Mouse (Mus musculus) neural tube, embryonic 13.5 days (tissue): ENCODE data around the gene Matn4. TPM values are rescaled to one million over a fixed set of nuclear protein-coding genes. Genes with fewer than 3 reads are reported as not detected.
A peak's percentile ranks its signal among the peaks of the same experiment; 100 is the strongest.

Experiments
- ATAC-seq: fragments of 200-750 bp; cut with Nextera tagmentation; 2 replicates; pipeline ENCODE4 v1.8.0; 2017; ENCODE audit warnings: low read depth, mild to moderate bottlenecking, moderate TSS enrichment, moderate library complexity
- H3K27ac ChIP-seq: fragments of 300-500 bp; sonication (generic); replicated peaks from 2 replicates; pipeline ENCODE4 v1.5.1; 2015; ENCODE audit warnings: moderate library complexity, mild to moderate bottlenecking, inconsistent platforms
- H3K27me3 ChIP-seq: fragments of 300-500 bp; sonication (generic); 2 replicates; pipeline ENCODE4 v1.6.1; 2015; ENCODE audit warnings: mild to moderate bottlenecking, inconsistent platforms
- H3K36me3 ChIP-seq: fragments of 300-500 bp; sonication (generic); 2 replicates; pipeline ENCODE4 v1.6.1; 2015; ENCODE audit warnings: mild to moderate bottlenecking, inconsistent platforms
- H3K4me1 ChIP-seq: fragments of 300-500 bp; sonication (generic); replicated peaks from 2 replicates; pipeline ENCODE4 v1.6.1; 2015; ENCODE audit warnings: inconsistent platforms
- H3K4me2 ChIP-seq: fragments of 300-500 bp; sonication (generic); 2 replicates; pipeline ENCODE4 v1.6.1; 2015; ENCODE audit warnings: inconsistent platforms, mild to moderate bottlenecking, moderate library complexity
- H3K4me3 ChIP-seq: fragments of 300-500 bp; sonication (generic); 2 replicates; pipeline ENCODE4 v1.5.1; 2015; ENCODE audit warnings: mild to moderate bottlenecking, inconsistent platforms
- H3K9ac ChIP-seq: fragments of 300-500 bp; sonication (generic); 2 replicates; pipeline ENCODE4 v1.6.1; 2015; ENCODE audit warnings: moderate library complexity, mild to moderate bottlenecking, inconsistent platforms
- H3K9me3 ChIP-seq: fragments of 300-500 bp; sonication (generic); 2 replicates; pipeline ENCODE4 v1.6.1; 2016; ENCODE audit warnings: inconsistent platforms
- WGBS: fragments of 180-500 bp; shearing (Covaris S2); methylation state at CpG from one replicate; pipeline ENCODE4 v1.1.7; 2015; 5-methylcytosine and 5-hydroxymethylcytosine counted together
- polyA plus RNA-seq: library from polyadenylated mRNA; unstranded; fragments of >200 nt; fragmentation: Nextera tagmentation; extraction: Ambion mirVana; gene quantifications from 2 replicates; pipeline ENCODE4 v1.2.1, GENCODE M21; 2015

Gene Matn4
- polyA plus RNA-seq, 1 experiment from 2014 or later = 7.3 TPM

GRCm38 (mm10) chr2:164443051-164443437 is 38.1 kb upstream of the Matn4 start:
- WGBS = under 1% methylated on average over 26 of the region's 26 CpGs
- H3K9ac ChIP-seq = peak overlapping the region; percentile 71
- no peaks in the 10 kb centered on the region for H3K36me3 ChIP-seq
- peaks cover 26% of the 10 kb centered on the region for H3K4me1 ChIP-seq
- H3K4me3 ChIP-seq = peak overlapping the region; percentile 51
- peaks cover 22% of the 10 kb centered on the region for H3K27me3 ChIP-seq
- H3K4me2 ChIP-seq = peak overlapping the region; percentile 92
- no peak overlapping the region for H3K27ac ChIP-seq
- peak; percentile 89 for ATAC-seq
- no peaks in the 10 kb centered on the region for H3K9me3 ChIP-seq

- Histone ChIP-seq H3K36me3 (no peaks in the 10 kb centered on the region), H3K9ac (peak overlapping the region; percentile 71), H3K9me3 (no peaks in the 10 kb centered on the region), H3K4me1 (peaks cover 26% of the 10 kb centered on the region), H3K27ac (no peak overlapping the region), H3K4me2 (peak overlapping the region; percentile 92), H3K4me3 (peak overlapping the region; percentile 51), H3K27me3 (peaks cover 22% of the 10 kb centered on the region)
- WGBS = 2% methylated on average over 29 of the region's 29 CpGs
- peak; percentile 64 for ATAC-seq
Measured at GRCm38 (mm10) chr2:164442315-164443050, 37.5 kb upstream of the Matn4 start.

DNA sequence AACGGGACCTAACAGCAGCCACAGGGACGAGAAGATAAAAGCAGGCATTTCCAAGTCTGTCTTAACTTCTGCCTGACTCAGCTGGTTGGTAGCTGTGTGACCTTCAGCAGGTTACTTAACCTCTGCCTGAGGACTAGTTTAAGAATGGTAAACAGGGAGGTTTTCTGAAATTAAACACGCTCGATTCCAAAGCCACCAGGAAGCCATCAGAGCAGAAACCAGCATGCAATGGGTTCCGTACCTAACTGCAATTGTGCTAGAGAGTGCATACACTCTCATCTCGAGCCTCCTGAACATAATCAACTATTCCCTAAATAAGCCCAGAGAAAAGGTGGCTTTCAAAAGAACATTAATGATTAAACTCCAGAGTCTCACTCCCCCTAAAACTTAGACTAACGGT is 36.8 kb upstream of the Matn4 start:
- Histone ChIP-seq H3K9me3 (no peaks in the 10 kb centered on the region), H3K4me2 (peak overlapping the region; percentile 92), H3K4me1 (peaks cover 26% of the 10 kb centered on the region), H3K27me3 (peaks cover 22% of the 10 kb centered on the region), H3K9ac (peak overlapping the region; percentile 71; the same call in 1 of the 2 replicates), H3K27ac (no peak overlapping the region), H3K4me3 (peak overlapping the region; percentile 51), H3K36me3 (no peaks in the 10 kb centered on the region)
- WGBS = 18% methylated on average over 7 of the region's 7 CpGs
- ATAC-seq = no peak

DNA sequence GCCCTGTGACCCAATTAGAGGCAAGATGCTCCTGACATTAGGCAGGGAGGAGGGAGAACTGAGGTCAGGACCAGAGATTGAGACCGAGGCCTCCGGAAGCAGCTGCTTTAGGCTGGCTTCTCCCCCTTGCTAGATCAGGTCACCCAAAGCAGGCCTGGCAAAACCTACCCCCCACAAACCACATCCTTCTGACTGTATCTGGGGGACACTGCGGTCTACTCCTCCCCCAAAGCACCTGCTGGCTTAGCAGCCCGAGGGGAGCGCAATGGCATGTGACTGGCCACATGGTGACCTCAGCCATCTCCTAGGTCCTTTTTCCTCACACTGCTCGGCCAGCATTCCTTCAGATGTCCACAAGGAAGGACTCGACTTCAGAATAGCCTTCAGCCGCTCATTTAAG is 36.2 kb upstream of the Matn4 start:
- WGBS = 40% methylated on average over 8 of the region's 8 CpGs
- Histone ChIP-seq H3K36me3 (no peaks in the 10 kb centered on the region), H3K4me3 (no peak overlapping the region)

GRCm38 (mm10) chr2:164440314-164440713 is 35.4 kb upstream of the Matn4 start:
- no peak overlapping the region for H3K27ac ChIP-seq
- no peak overlapping the region for H3K4me2 ChIP-seq
- no peak overlapping the region for H3K4me3 ChIP-seq
- H3K27me3 ChIP-seq = peaks cover 22% of the 10 kb centered on the region
- no peak overlapping the region for H3K9ac ChIP-seq
- peaks cover 26% of the 10 kb centered on the region for H3K4me1 ChIP-seq
- no peaks in the 10 kb centered on the region for H3K36me3 ChIP-seq
- H3K9me3 ChIP-seq = no peaks in the 10 kb centered on the region
- 86% methylated on average over 5 of the region's 5 CpGs for WGBS
- no peak for ATAC-seq

More for the DNA sequence above, 36.2 kb upstream of the Matn4 start:
- no peak overlapping the region for H3K9ac ChIP-seq
- no peak overlapping the region for H3K27ac ChIP-seq
- peaks cover 26% of the 10 kb centered on the region for H3K4me1 ChIP-seq
- ATAC-seq = no peak
- no peak overlapping the region for H3K4me2 ChIP-seq
- peaks cover 22% of the 10 kb centered on the region for H3K27me3 ChIP-seq
- H3K9me3 ChIP-seq = no peaks in the 10 kb centered on the region

DNA sequence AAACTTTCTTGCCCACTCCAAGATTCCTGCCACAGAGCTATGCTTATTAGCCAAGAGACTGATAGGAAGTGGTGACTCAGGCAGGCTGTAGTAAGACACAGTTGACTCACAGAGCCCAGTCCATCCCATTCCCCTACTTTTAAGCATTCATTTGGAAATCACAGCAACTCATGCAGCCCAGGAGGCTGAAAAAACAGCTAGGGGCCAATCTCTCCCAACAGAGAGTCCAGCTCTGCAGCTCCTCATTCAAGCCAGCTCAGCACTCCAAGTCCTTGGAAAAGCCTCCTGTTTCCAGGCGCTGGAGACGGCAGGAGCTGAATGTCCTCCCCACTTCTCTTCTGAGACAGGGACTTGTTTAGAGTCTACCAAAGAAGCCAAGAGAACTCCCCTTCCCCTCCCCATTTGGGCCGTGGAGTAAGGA is 34.1 kb upstream of the Matn4 start:
- Histone ChIP-seq H3K4me2 (no peak overlapping the region), H3K4me1 (peaks cover 26% of the 10 kb centered on the region), H3K27me3 (peaks cover 22% of the 10 kb centered on the region), H3K9me3 (no peaks in the 10 kb centered on the region), H3K9ac (no peak overlapping the region), H3K36me3 (no peaks in the 10 kb centered on the region), H3K4me3 (no peak overlapping the region), H3K27ac (no peak overlapping the region)
- no peak for ATAC-seq
- 72% methylated on average over 3 of the region's 3 CpGs for WGBS

DNA sequence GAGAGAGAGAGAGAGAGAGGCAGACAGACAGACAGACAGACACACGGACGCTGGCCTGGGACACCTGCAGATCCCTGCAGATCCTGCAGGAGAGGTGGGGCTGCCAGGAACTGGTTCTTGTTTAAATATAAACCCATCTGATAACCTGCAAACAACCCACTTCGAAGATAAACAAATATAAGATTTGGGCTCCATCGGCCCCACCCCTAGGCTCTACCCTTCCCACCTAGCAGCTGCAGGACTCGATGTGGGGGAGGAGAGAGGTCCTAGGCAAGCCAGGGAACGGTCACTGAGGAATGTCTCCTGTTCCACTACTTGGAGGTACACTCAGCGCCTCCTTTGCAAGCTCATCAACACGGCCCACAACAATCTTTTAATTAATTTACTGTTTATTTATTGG is 33.3 kb upstream of the Matn4 start:
- H3K27ac ChIP-seq = no peak overlapping the region
- H3K4me1 ChIP-seq = peaks cover 20% of the 10 kb centered on the region
- no peak overlapping the region for H3K4me3 ChIP-seq
- H3K36me3 ChIP-seq = no peaks in the 10 kb centered on the region
- no peak for ATAC-seq
- WGBS = 57% methylated on average over 8 of the region's 8 CpGs
- H3K4me2 ChIP-seq = no peak overlapping the region
- no peak overlapping the region for H3K9ac ChIP-seq
- H3K9me3 ChIP-seq = no peaks in the 10 kb centered on the region
- peaks cover 22% of the 10 kb centered on the region for H3K27me3 ChIP-seq

DNA sequence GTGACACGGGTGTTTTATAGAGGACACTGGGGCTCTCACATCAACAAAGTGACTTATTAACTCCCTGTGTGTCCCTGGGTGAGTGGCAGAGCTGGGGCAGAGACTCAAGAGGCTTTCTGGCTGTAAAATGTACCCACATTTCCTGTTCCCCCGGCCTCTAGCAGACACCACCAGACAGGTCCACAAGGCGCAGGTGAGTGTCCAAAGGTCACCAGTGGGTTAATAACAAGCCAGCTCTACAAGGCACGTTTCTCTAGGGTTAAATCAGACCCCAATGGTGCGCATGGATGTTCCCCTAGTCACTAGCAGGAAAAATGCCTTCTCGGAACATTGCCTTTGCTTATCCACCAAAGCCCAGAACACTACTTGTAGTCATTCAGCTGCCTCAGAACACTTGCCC is 32.8 kb upstream of the Matn4 start:
- peaks cover 18% of the 10 kb centered on the region for H3K4me1 ChIP-seq
- ATAC-seq = no peak
- 70% methylated on average over 6 of the region's 6 CpGs for WGBS
- H3K27ac ChIP-seq = no peak overlapping the region
- peaks cover 22% of the 10 kb centered on the region for H3K27me3 ChIP-seq
- no peak overlapping the region for H3K4me2 ChIP-seq
- H3K9ac ChIP-seq = no peak overlapping the region
- H3K9me3 ChIP-seq = no peaks in the 10 kb centered on the region
- no peaks in the 10 kb centered on the region for H3K36me3 ChIP-seq
- H3K4me3 ChIP-seq = no peak overlapping the region

DNA sequence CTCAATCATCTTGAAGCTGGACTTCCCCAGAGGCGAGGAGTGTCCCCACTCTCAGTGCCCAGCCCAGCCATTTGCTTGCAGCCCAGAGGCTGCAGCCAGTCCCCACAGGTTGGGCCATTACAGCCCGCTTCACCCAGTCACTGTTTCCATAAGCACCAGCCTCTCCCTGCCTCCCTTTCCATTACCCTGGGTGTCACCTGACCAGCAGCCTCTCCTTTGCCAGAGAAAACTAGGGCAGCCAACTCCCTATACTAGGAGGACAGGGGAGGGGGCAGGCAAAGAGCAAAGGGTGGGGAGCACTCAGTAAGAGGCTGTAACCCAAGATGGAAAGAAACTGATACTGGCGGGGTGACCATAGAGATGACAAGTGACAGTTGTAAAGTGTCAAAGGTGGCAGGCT is 32.0 kb upstream of the Matn4 start:
- WGBS = 55% methylated on average over 3 of the region's 3 CpGs
- no peak overlapping the region for H3K4me2 ChIP-seq

DNA sequence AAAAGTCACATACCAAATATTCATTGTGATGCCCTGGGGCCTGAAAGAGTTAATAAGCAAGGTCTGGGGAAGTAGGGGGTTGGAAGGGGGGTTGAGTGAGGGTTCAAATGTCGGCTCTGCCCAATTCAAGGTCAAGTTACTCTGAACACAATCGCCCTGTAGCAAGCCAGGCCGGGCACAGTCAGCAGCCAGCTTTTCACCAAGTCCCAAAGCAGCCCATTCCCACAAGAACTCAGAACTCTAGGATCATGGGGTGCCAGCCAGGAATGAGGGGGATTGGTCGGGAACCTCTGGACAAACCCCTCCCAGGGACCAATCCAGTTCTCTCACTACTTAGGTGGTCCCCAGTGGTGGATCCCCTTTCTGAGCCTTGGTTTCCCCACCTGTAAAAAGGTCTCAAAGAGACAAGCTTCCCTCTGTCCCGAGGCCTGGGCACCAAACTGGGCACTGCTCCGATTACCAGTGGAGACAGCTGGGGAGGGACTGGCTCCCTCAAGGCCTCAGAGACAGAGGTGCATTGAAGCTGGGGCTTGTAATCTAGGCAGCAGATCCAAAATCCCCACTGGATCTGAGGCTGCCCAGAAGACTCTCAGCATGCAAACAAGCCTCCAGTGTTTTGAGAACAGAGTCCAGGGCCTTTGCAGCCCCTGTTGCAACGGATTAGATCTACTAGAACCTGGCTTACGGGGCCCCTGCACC is 31.4 kb upstream of the Matn4 start:
- Histone ChIP-seq H3K4me2 (no peak overlapping the region), H3K4me1 (peaks cover 10% of the 10 kb centered on the region; the same call in 1 of the 2 replicates), H3K36me3 (no peaks in the 10 kb centered on the region), H3K27me3 (peaks cover 9% of the 10 kb centered on the region), H3K9me3 (no peaks in the 10 kb centered on the region), H3K4me3 (no peak overlapping the region), H3K9ac (no peak overlapping the region), H3K27ac (no peak overlapping the region)
- no peak for ATAC-seq
- WGBS = 27% methylated on average over 8 of the region's 8 CpGs

More for the DNA sequence above, 32.0 kb upstream of the Matn4 start:
- no peak for ATAC-seq
- Histone ChIP-seq H3K36me3 (no peaks in the 10 kb centered on the region), H3K4me1 (peaks cover 15% of the 10 kb centered on the region; the same call in 1 of the 2 replicates), H3K27me3 (peaks cover 15% of the 10 kb centered on the region), H3K27ac (no peak overlapping the region), H3K4me3 (no peak overlapping the region), H3K9ac (no peak overlapping the region), H3K9me3 (no peaks in the 10 kb centered on the region)

- peaks cover 7% of the 10 kb centered on the region; the same call in 1 of the 2 replicates for H3K4me1 ChIP-seq
- WGBS = 45% methylated on average over 5 of the region's 5 CpGs
- H3K9ac ChIP-seq = no peak overlapping the region
- H3K4me3 ChIP-seq = no peak overlapping the region
- no peak for ATAC-seq
- no peak overlapping the region for H3K27ac ChIP-seq
- H3K27me3 ChIP-seq = peaks cover 4% of the 10 kb centered on the region; the same call in 1 of the 2 replicates
- H3K9me3 ChIP-seq = no peaks in the 10 kb centered on the region
- no peak overlapping the region for H3K4me2 ChIP-seq
- no peaks in the 10 kb centered on the region for H3K36me3 ChIP-seq
Measured at GRCm38 (mm10) chr2:164435216-164436090, 30.5 kb upstream of the Matn4 start.

- WGBS = 65% methylated on average over 3 of the region's 3 CpGs
- H3K36me3 ChIP-seq = no peaks in the 10 kb centered on the region
- H3K9me3 ChIP-seq = no peaks in the 10 kb centered on the region
- H3K4me3 ChIP-seq = no peak overlapping the region
- H3K9ac ChIP-seq = no peak overlapping the region
- no peak for ATAC-seq
- H3K4me1 ChIP-seq = peaks cover 7% of the 10 kb centered on the region; the same call in 1 of the 2 replicates
- H3K27me3 ChIP-seq = peaks cover 10% of the 10 kb centered on the region; the same call in 1 of the 2 replicates
- H3K4me2 ChIP-seq = no peak overlapping the region
- H3K27ac ChIP-seq = no peak overlapping the region
Measured at GRCm38 (mm10) chr2:164434681-164435080, 29.7 kb upstream of the Matn4 start.
